Mouse (Mus musculus) limb, embryonic 14.5 days (tissue): ENCODE measurements around the gene Galns. TPM values are rescaled to one million over a fixed set of nuclear protein-coding genes. Genes with fewer than 3 reads are reported as not detected.

Experiments used
- ATAC-seq: fragments of 200-750 bp; cut with Nextera tagmentation; 2 replicates; pipeline ENCODE4 v1.8.0; 2017; ENCODE audit warnings: low read depth, moderate number of reproducible peaks, moderate TSS enrichment; ENCODE audit not compliant: low FRiP score
- DNase-seq: peaks from one replicate; pipeline ENCODE4 v3.0.0-alpha.2; 2015; ENCODE audit warnings: low spot score
- H3K27ac ChIP-seq: fragments of 300-500 bp; sonication (generic); replicated peaks from 2 replicates; pipeline ENCODE4 v1.5.1; 2014; ENCODE audit warnings: low read depth, mild to moderate bottlenecking, low read length, moderate library complexity, mixed read lengths
- H3K27me3 ChIP-seq: fragments of 300-500 bp; sonication (generic); 2 replicates; pipeline ENCODE4 v1.6.1; 2014; ENCODE audit warnings: low read length, mixed read lengths; ENCODE audit not compliant: control insufficient read depth, insufficient read depth
- H3K36me3 ChIP-seq: fragments of 300-500 bp; sonication (generic); 2 replicates; pipeline ENCODE4 v1.6.1; 2014; ENCODE audit warnings: mild to moderate bottlenecking, low read length, moderate library complexity, mixed read lengths; ENCODE audit not compliant: control insufficient read depth, insufficient read depth
- H3K4me1 ChIP-seq: fragments of 300-500 bp; sonication (generic); 2 replicates; pipeline ENCODE4 v1.6.1; 2014; ENCODE audit warnings: antibody characterized with exemption, low read length, mixed read lengths; ENCODE audit not compliant: control insufficient read depth, insufficient read depth
- H3K4me2 ChIP-seq: fragments of 300-500 bp; sonication (generic); replicated peaks from 2 replicates; pipeline ENCODE4 v1.6.1; 2014; ENCODE audit warnings: low read depth, mild to moderate bottlenecking, low read length, moderate library complexity; ENCODE audit not compliant: severe bottlenecking
- H3K4me3 ChIP-seq: fragments of 300-500 bp; sonication (generic); replicated peaks from 2 replicates; pipeline ENCODE4 v1.5.1; 2014; ENCODE audit warnings: low read length
- H3K9ac ChIP-seq: fragments of 300-500 bp; sonication (generic); 2 replicates; pipeline ENCODE4 v1.6.1; 2014; ENCODE audit warnings: mild to moderate bottlenecking, low read depth, low read length, moderate library complexity; ENCODE audit not compliant: severe bottlenecking
- H3K9me3 ChIP-seq: fragments of 300-500 bp; sonication (generic); 2 replicates; pipeline ENCODE4 v1.6.1; 2016; ENCODE audit warnings: low read length; ENCODE audit not compliant: control insufficient read depth
- POLR2A ChIP-seq: fragments of 200-500 bp; IDR thresholded peaks from 2 replicates; pipeline ENCODE4 v1.8.0; 2012; ENCODE audit warnings: inconsistent platforms, mild to moderate bottlenecking, moderate library complexity, borderline replicate concordance; ENCODE audit not compliant: insufficient read depth, insufficient read length; ENCODE audit errors: extremely low read depth
- WGBS: fragments of 180-500 bp; shearing (Covaris S2); extraction: QIAGEN DNeasy Blood & Tissue Kit; methylation state at CpG from one replicate; pipeline ENCODE4 v1.1.7; 2014; 5-methylcytosine and 5-hydroxymethylcytosine counted together
- polyA plus RNA-seq, 2 experiments: library from polyadenylated mRNA; depleted of rRNA in 1 of 2; stranded (reverse) in 1 of 2; unstranded in 1 of 2; fragments of >200 nt; fragmentation: Nextera tagmentation in 1 of 2; extraction: Ambion mirVana in 1 of 2; gene quantifications; 2 replicates each; pipeline versions ENCODE4 v1.2.1 to v1.2.3; 2012 to 2014

Gene Galns
- polyA plus RNA-seq (2012; rRNA removed) (14.7 and 17.1 TPM in 2 replicates), polyA plus RNA-seq (2014; fragmentation: Nextera tagmentation; extraction: Ambion mirVana) (12.0 and 12.7 TPM in 2 replicates)

GRCm38 (mm10) chr8:122611295-122612133, at the start of gene Galns, which contains the start of gene Trappc2l:
TSS of gene Galns (minus strand) at chr8:122611463.
TSS of gene Trappc2l (plus strand) at chr8:122611640.
- under 1% methylated on average over 45 of the region's 57 CpGs for WGBS
- DNase-seq = peak; percentile 99
- H3K27me3 ChIP-seq = no peaks in the 10 kb centered on the region
- peak within 1 kb of the TSS; percentile 52; the same call in 1 of the 2 replicates for H3K27ac ChIP-seq
- H3K9me3 ChIP-seq = no peaks in the 10 kb centered on the region
- peaks cover 17% of the 10 kb centered on the region for H3K4me1 ChIP-seq
- peak; percentile 98 for ATAC-seq
- 0 out of 2 replicates have a peak, but pooled peaks have one; percentile 53 for TF ChIP-seq POLR2A
- H3K4me2 ChIP-seq = peak within 1 kb of the TSS; percentile 87
- peak within 1 kb of the TSS; percentile 69 for H3K9ac ChIP-seq
- H3K4me3 ChIP-seq = peak within 1 kb of the TSS; percentile 76
- peaks cover 8% of the 10 kb centered on the region; the same call in 1 of the 2 replicates for H3K36me3 ChIP-seq

GRCm38 (mm10) chr8:122660022-122660421, 48.8 kb upstream of the Galns start:
- H3K4me3 ChIP-seq = no peak overlapping the region
- no peaks in the 10 kb centered on the region for H3K27me3 ChIP-seq
- H3K9ac ChIP-seq = no peak overlapping the region
- peaks cover 62% of the 10 kb centered on the region for H3K4me1 ChIP-seq
- H3K9me3 ChIP-seq = no peaks in the 10 kb centered on the region
- ATAC-seq = no peak
- H3K27ac ChIP-seq = no peak overlapping the region
- no peak for TF ChIP-seq POLR2A
- no peak for DNase-seq
- WGBS = 76% methylated on average over 2 of the region's 2 CpGs
- 0 out of 2 replicates have a peak overlapping the region, but pooled peaks have one; percentile 2 for H3K4me2 ChIP-seq
- H3K36me3 ChIP-seq = no peaks in the 10 kb centered on the region

GRCm38 (mm10) chr8:122658807-122659160, 47.5 kb upstream of the Galns start:
- Histone ChIP-seq H3K4me2 (peak overlapping the region; percentile 27), H3K4me1 (peaks cover 50% of the 10 kb centered on the region), H3K4me3 (no peak overlapping the region)

GRCm38 (mm10) chr8:122658149-122658806, 47.0 kb upstream of the Galns start:
- no peak for TF ChIP-seq POLR2A
- Histone ChIP-seq H3K4me1 (peaks cover 52% of the 10 kb centered on the region), H3K9me3 (no peaks in the 10 kb centered on the region), H3K4me2 (peak overlapping the region; percentile 27; the same call in 1 of the 2 replicates), H3K27ac (peak overlapping the region; percentile 70), H3K9ac (no peak overlapping the region), H3K36me3 (no peaks in the 10 kb centered on the region), H3K4me3 (no peak overlapping the region), H3K27me3 (no peaks in the 10 kb centered on the region)
- DNase-seq (peak; percentile 84), ATAC-seq (peak; percentile 72)
- WGBS = 18% methylated on average over 10 of the region's 10 CpGs

More at GRCm38 (mm10) chr8:122658807-122659160, 47.5 kb upstream of the Galns start:
- DNase-seq = peak; percentile 56
- whole genome bisulfite sequencing = 13% methylated on average over 9 of the region's 9 CpGs
- Histone ChIP-seq H3K27me3 (no peaks in the 10 kb centered on the region), H3K27ac (peak overlapping the region; percentile 70), H3K36me3 (no peaks in the 10 kb centered on the region), H3K9me3 (no peaks in the 10 kb centered on the region), H3K9ac (no peak overlapping the region)
- ATAC-seq = peak; percentile 48
- TF ChIP-seq POLR2A = no peak
